Mouse (Mus musculus): ENCODE results near the gene Gm6268. TPM values are rescaled to one million over a fixed set of nuclear protein-coding genes. Genes with fewer than 3 reads are reported as not detected.

The Gm6268 gene
- polyA plus RNA-seq, 1 experiment from 2014 or later: not detected

Small RNAs within 50 kb of the gene (microRNA-seq; reads per million reads assigned to microRNA genes)
- gene Gm44485: not detected

Other genes starting within 250 kb of the Gm6268 start
- 0.54 and 0.80 TPM in 2 replicates for gene Zcchc12, start 205.4 kb upstream of the Gm6268 start, polyA plus RNA-seq (2015; fragmentation: Nextera tagmentation; extraction: Ambion mirVana)
- 0.44 and 0.46 TPM in 2 replicates for gene Lonrf3, start 72.9 kb upstream of the Gm6268 start, polyA plus RNA-seq (2015; fragmentation: Nextera tagmentation; extraction: Ambion mirVana)
- not detected in 2 replicates for gene Gm14569, start 90.5 kb downstream of the Gm6268 start, polyA plus RNA-seq (2015; fragmentation: Nextera tagmentation; extraction: Ambion mirVana)
- gene Pgrmc1, start 196.9 kb downstream of the Gm6268 start, polyA plus RNA-seq (2015; fragmentation: Nextera tagmentation; extraction: Ambion mirVana): 98.6 and 117 TPM in 2 replicates
- gene Akap17b, start 244.1 kb downstream of the Gm6268 start, polyA plus RNA-seq (2015; fragmentation: Nextera tagmentation; extraction: Ambion mirVana): 0.62 and 0.71 TPM in 2 replicates

All from liver, embryonic 13.5 days (tissue).